Mouse (Mus musculus): Measurements from ENCODE around the gene Phactr3. TPM values are rescaled to one million over a fixed set of nuclear protein-coding genes. Genes with fewer than 3 reads are reported as not detected.

Phactr3 gene
- polyA plus RNA-seq, 1 experiment from 2014 or later: not detected

- H3K4me3 ChIP-seq (ENCODE audit: inconsistent target): no peak overlapping the region
- H3K27ac ChIP-seq: no peak overlapping the region
- no peaks in the 10 kb centered on the region for H3K79me2 ChIP-seq (ENCODE audit: inconsistent target)
- 79% methylated on average over 2 of the region's 2 CpGs for WGBS (ENCODE audit: missing documents)
- H3K36me3 ChIP-seq (ENCODE audit: inconsistent target): no peaks in the 10 kb centered on the region
Observed at GRCm38 (mm10) chr2:178193445-178193844, 74.7 kb downstream of the Phactr3 start.

- Histone ChIP-seq H3K4me3 (ENCODE audit: inconsistent target) (no peak overlapping the region), H3K27ac (no peak overlapping the region), H3K79me2 (ENCODE audit: inconsistent target) (no peaks in the 10 kb centered on the region), H3K36me3 (ENCODE audit: inconsistent target) (no peaks in the 10 kb centered on the region)
- 84% methylated on average over 5 of the region's 5 CpGs for WGBS (ENCODE audit: missing documents)
Observed at GRCm38 (mm10) chr2:178194908-178195307, 76.1 kb downstream of the Phactr3 start.

GRCm38 (mm10) chr2:178196038-178196437 is 77.3 kb downstream of the Phactr3 start:
- Histone ChIP-seq H3K36me3 (ENCODE audit: inconsistent target) (no peaks in the 10 kb centered on the region), H3K27ac (no peak overlapping the region)
- WGBS (ENCODE audit: missing documents): 93% methylated on average over 6 of the region's 6 CpGs

GRCm38 (mm10) chr2:178197542-178197941 is 78.8 kb downstream of the Phactr3 start:
- no peak overlapping the region for H3K4me3 ChIP-seq (ENCODE audit: inconsistent target)
- H3K79me2 ChIP-seq (ENCODE audit: inconsistent target): no peaks in the 10 kb centered on the region
- WGBS (ENCODE audit: missing documents): 42% methylated on average over 1 of the region's 1 CpGs
- H3K27ac ChIP-seq: no peak overlapping the region
- H3K36me3 ChIP-seq (ENCODE audit: inconsistent target): no peaks in the 10 kb centered on the region

More at GRCm38 (mm10) chr2:178196038-178196437, 77.3 kb downstream of the Phactr3 start:
- no peak overlapping the region for H3K4me3 ChIP-seq (ENCODE audit: inconsistent target)
- H3K79me2 ChIP-seq (ENCODE audit: inconsistent target): no peaks in the 10 kb centered on the region

- Histone ChIP-seq H3K36me3 (ENCODE audit: inconsistent target) (no peaks in the 10 kb centered on the region), H3K4me3 (ENCODE audit: inconsistent target) (no peak overlapping the region), H3K79me2 (ENCODE audit: inconsistent target) (no peaks in the 10 kb centered on the region), H3K27ac (no peak overlapping the region)
- 84% methylated on average over 10 of the region's 10 CpGs for WGBS (ENCODE audit: missing documents)
Observed at GRCm38 (mm10) chr2:178204455-178204854, 85.7 kb downstream of the Phactr3 start.

GRCm38 (mm10) chr2:178208186-178208600 is 89.4 kb downstream of the Phactr3 start:
- Histone ChIP-seq H3K4me3 (ENCODE audit: inconsistent target) (no peak overlapping the region), H3K36me3 (ENCODE audit: inconsistent target) (no peaks in the 10 kb centered on the region), H3K79me2 (ENCODE audit: inconsistent target) (no peaks in the 10 kb centered on the region), H3K27ac (no peak overlapping the region)
- 85% methylated on average over 5 of the region's 5 CpGs for WGBS (ENCODE audit: missing documents)

GRCm38 (mm10) chr2:178213826-178214225 is 95.1 kb downstream of the Phactr3 start:
- Histone ChIP-seq H3K27ac (no peak overlapping the region), H3K36me3 (ENCODE audit: inconsistent target) (no peaks in the 10 kb centered on the region), H3K4me3 (ENCODE audit: inconsistent target) (no peak overlapping the region), H3K79me2 (ENCODE audit: inconsistent target) (no peaks in the 10 kb centered on the region)
- WGBS (ENCODE audit: missing documents): 86% methylated on average over 1 of the region's 2 CpGs

GRCm38 (mm10) chr2:178214531-178214930 is 95.8 kb downstream of the Phactr3 start:
- WGBS (ENCODE audit: missing documents): 90% methylated on average over 1 of the region's 1 CpGs
- Histone ChIP-seq H3K36me3 (ENCODE audit: inconsistent target) (no peaks in the 10 kb centered on the region), H3K27ac (no peak overlapping the region), H3K79me2 (ENCODE audit: inconsistent target) (no peaks in the 10 kb centered on the region), H3K4me3 (ENCODE audit: inconsistent target) (no peak overlapping the region)

- no peaks in the 10 kb centered on the region for H3K79me2 ChIP-seq (ENCODE audit: inconsistent target)
- no peak overlapping the region for H3K27ac ChIP-seq
- no peaks in the 10 kb centered on the region for H3K36me3 ChIP-seq (ENCODE audit: inconsistent target)
- no peak overlapping the region for H3K4me3 ChIP-seq (ENCODE audit: inconsistent target)
- WGBS (ENCODE audit: missing documents): 93% methylated on average over 4 of the region's 4 CpGs
Observed at GRCm38 (mm10) chr2:178218461-178218860, 99.7 kb downstream of the Phactr3 start.

- no peaks in the 10 kb centered on the region for H3K36me3 ChIP-seq (ENCODE audit: inconsistent target)
Observed at GRCm38 (mm10) chr2:178219454-178220147, 100.8 kb downstream of the Phactr3 start.

GRCm38 (mm10) chr2:178220148-178220717 is 101.5 kb downstream of the Phactr3 start:
- no peaks in the 10 kb centered on the region for H3K36me3 ChIP-seq (ENCODE audit: inconsistent target)
- H3K79me2 ChIP-seq (ENCODE audit: inconsistent target): no peaks in the 10 kb centered on the region
- H3K27ac ChIP-seq: no peak overlapping the region
- WGBS (ENCODE audit: missing documents): 81% methylated on average over 2 of the region's 3 CpGs
- no peak overlapping the region for H3K4me3 ChIP-seq (ENCODE audit: inconsistent target)

More at GRCm38 (mm10) chr2:178219454-178220147, 100.8 kb downstream of the Phactr3 start:
- Histone ChIP-seq H3K27ac (no peak overlapping the region), H3K79me2 (ENCODE audit: inconsistent target) (no peaks in the 10 kb centered on the region), H3K4me3 (ENCODE audit: inconsistent target) (no peak overlapping the region)
- 45% methylated on average over 5 of the region's 5 CpGs for WGBS (ENCODE audit: missing documents)

- Histone ChIP-seq H3K79me2 (ENCODE audit: inconsistent target) (no peaks in the 10 kb centered on the region), H3K27ac (no peak overlapping the region), H3K4me3 (ENCODE audit: inconsistent target) (no peak overlapping the region), H3K36me3 (ENCODE audit: inconsistent target) (no peaks in the 10 kb centered on the region)
- WGBS (ENCODE audit: missing documents): 96% methylated on average over 3 of the region's 3 CpGs
Observed at GRCm38 (mm10) chr2:178221003-178221402, 102.2 kb downstream of the Phactr3 start.

- H3K4me3 ChIP-seq (ENCODE audit: inconsistent target): no peak overlapping the region
- no peak overlapping the region for H3K27ac ChIP-seq
- 91% methylated on average over 8 of the region's 8 CpGs for WGBS (ENCODE audit: missing documents)
- H3K79me2 ChIP-seq (ENCODE audit: inconsistent target): no peaks in the 10 kb centered on the region
- H3K36me3 ChIP-seq (ENCODE audit: inconsistent target): no peaks in the 10 kb centered on the region
Observed at GRCm38 (mm10) chr2:178229231-178229630, 110.5 kb downstream of the Phactr3 start.

- Histone ChIP-seq H3K4me3 (ENCODE audit: inconsistent target) (no peak overlapping the region), H3K36me3 (ENCODE audit: inconsistent target) (no peaks in the 10 kb centered on the region), H3K79me2 (ENCODE audit: inconsistent target) (no peaks in the 10 kb centered on the region), H3K27ac (no peak overlapping the region)
- WGBS (ENCODE audit: missing documents): 97% methylated on average over 5 of the region's 5 CpGs
Observed at GRCm38 (mm10) chr2:178233487-178233886, 114.7 kb downstream of the Phactr3 start.

GRCm38 (mm10) chr2:178237056-178237455 is 118.3 kb downstream of the Phactr3 start:
- Histone ChIP-seq H3K27ac (no peak overlapping the region), H3K36me3 (ENCODE audit: inconsistent target) (no peaks in the 10 kb centered on the region), H3K4me3 (ENCODE audit: inconsistent target) (no peak overlapping the region), H3K79me2 (ENCODE audit: inconsistent target) (no peaks in the 10 kb centered on the region)
- 87% methylated on average over 3 of the region's 3 CpGs for WGBS (ENCODE audit: missing documents)

All from macrophage (primary cell).